Comparison of ENCODE assay signal across 9 mouse cellular contexts in the genomic region with DNA sequence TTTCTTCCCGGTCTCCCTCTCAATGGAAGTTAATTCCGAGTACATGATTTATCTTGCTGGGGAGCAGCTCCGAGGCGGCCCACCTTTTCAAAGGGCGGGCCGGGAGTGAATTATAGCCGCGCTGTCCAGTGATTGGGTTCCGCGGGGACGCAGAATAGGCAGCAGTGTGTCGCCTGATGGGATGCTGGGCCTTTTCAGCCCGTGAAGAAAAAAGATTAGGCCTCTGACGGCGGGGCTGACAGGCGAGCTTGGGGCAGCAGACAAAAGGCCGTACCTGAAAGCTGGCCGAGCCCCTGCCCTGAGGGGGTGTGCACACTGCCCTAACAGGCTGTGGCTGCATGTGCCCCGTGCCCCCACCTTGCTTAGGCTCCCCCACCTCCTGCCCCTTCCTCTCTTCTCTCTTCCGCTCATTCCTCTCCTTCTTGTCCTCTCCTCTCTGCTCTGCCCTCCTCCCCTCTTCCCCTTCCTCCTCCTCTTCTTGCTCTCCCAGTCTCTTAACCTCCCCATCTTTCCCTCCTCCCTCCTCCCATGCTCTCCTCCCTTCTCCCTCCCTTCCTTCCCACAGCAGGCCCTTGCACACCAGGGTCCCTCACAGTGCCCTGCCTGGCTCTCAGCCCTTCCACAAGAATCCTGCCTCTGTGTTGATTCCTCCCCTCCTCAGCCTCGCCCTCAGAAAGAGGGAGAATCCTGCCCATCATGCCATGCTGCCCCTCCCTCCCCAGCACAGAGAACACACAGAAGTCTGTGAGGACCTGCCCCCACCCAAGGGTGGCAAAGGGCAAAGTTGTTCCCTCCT. TPM values are rescaled to one million over a fixed set of nuclear protein-coding genes. Genes with fewer than 3 reads are reported as not detected.
A peak's percentile ranks its signal among the peaks of the same experiment; 100 is the strongest.
DNase-seq lines count a peak whose midpoint lies in the region; ATAC-seq and TF ChIP-seq lines count a peak whose summit lies in the region.
"Had no signal": no experiment of that assay in that cellular context is flagged by ENCODE, and none has a peak within 500 bp of the region (broad histone marks: within the 10 kb centered on the region; RNA-seq: fewer than 3 reads in every experiment).

No protein-coding gene starts in this region.

- H3K36me3 ChIP-seq in lung, embryonic 14.5 days (ENCODE audit: insufficient read depth), result no peaks in the 10 kb centered on the region
- no peaks in the 10 kb centered on the region for H3K36me3 ChIP-seq in embryonic facial prominence, embryonic 15.5 days
- no peaks in the 10 kb centered on the region for H3K36me3 ChIP-seq in limb, embryonic 11.5 days (ENCODE audit: control insufficient read depth, insufficient read depth, low read length)
- H3K36me3 ChIP-seq in stomach, embryonic 16.5 days (ENCODE audit: control insufficient read depth, insufficient read depth, low read length), result no peaks in the 10 kb centered on the region

- H3K9ac ChIP-seq in lung, embryonic 14.5 days, result no peak overlapping the region
- H3K9ac ChIP-seq in embryonic facial prominence, embryonic 15.5 days, result no peak overlapping the region
- peak overlapping the region; percentile 39 for H3K9ac ChIP-seq in limb, embryonic 11.5 days (ENCODE audit: low read length)
- peak overlapping the region; percentile 21 for H3K9ac ChIP-seq in stomach, embryonic 16.5 days (ENCODE audit: low read length)

- no peaks in the 10 kb centered on the region; the same call in 1 of the 2 replicates for H3K27me3 ChIP-seq in lung, embryonic 14.5 days (ENCODE audit: insufficient read depth, low read length)
- peaks cover 17% of the 10 kb centered on the region for H3K27me3 ChIP-seq in embryonic facial prominence, embryonic 15.5 days
- no peaks in the 10 kb centered on the region for H3K27me3 ChIP-seq in limb, embryonic 11.5 days (ENCODE audit: control insufficient read depth, insufficient read depth, low read length)
- H3K27me3 ChIP-seq in stomach, embryonic 16.5 days (ENCODE audit: control insufficient read depth, insufficient read depth, low read length), result no peaks in the 10 kb centered on the region

- no peak overlapping the region for H3K4me3 ChIP-seq in lung, embryonic 14.5 days (ENCODE audit: low read depth, low read length)
- H3K4me3 ChIP-seq in embryonic facial prominence, embryonic 15.5 days (replicated peaks), result no peak overlapping the region
- H3K4me3 ChIP-seq in limb, embryonic 11.5 days (ENCODE audit: low read depth, low read length), result no peak overlapping the region
- no peak overlapping the region for H3K4me3 ChIP-seq in stomach, embryonic 16.5 days (replicated peaks; ENCODE audit: low read length)

- H3K9me3 ChIP-seq in lung, embryonic 14.5 days (ENCODE audit: low read depth, low read length), result no peaks in the 10 kb centered on the region
- no peaks in the 10 kb centered on the region for H3K9me3 ChIP-seq in embryonic facial prominence, embryonic 15.5 days (replicated peaks)
- H3K9me3 ChIP-seq in limb, embryonic 11.5 days (ENCODE audit: control insufficient read depth, low read length), result no peaks in the 10 kb centered on the region
- H3K9me3 ChIP-seq in stomach, embryonic 16.5 days (replicated peaks; ENCODE audit: control insufficient read depth, low read length), result no peaks in the 10 kb centered on the region

- no peak for DNase-seq in lung, embryonic 14.5 days
- no peak for DNase-seq in lung, adult 18-20 months
- peak; percentile 68 for DNase-seq in limb, embryonic 11.5 days (ENCODE audit: low spot score)
- no peak for DNase-seq in spleen, adult 12 weeks (ENCODE audit: low spot score)
- DNase-seq in heart, postnatal 25 days (ENCODE audit: low spot score), result no peak
- DNase-seq: kidney, adult 11 months had no signal

- intact Hi-C loops in heart, postnatal 25 days (cut with DNase I), result no loop called here

- 23% methylated on average over 21 of the region's 21 CpGs for WGBS in lung, embryonic 14.5 days
- WGBS in embryonic facial prominence, embryonic 15.5 days, result 31% methylated on average over 21 of the region's 21 CpGs
- WGBS in limb, embryonic 11.5 days, result 9% methylated on average over 21 of the region's 21 CpGs
- 18% methylated on average over 21 of the region's 21 CpGs for WGBS in stomach, embryonic 16.5 days

- ATAC-seq in lung, embryonic 14.5 days (ENCODE audit: insufficient read depth), result 0 out of 2 replicates have a peak, but pooled peaks have one; percentile 16
- 0 out of 2 replicates have a peak, but pooled peaks have one; percentile 3 for ATAC-seq in embryonic facial prominence, embryonic 15.5 days (ENCODE audit: insufficient number of reproducible peaks, low FRiP score, low TSS enrichment, low read depth)
- peak; percentile 33; the same call in 1 of the 2 replicates for ATAC-seq in limb, embryonic 11.5 days (ENCODE audit: insufficient number of reproducible peaks, low FRiP score, low TSS enrichment, low read depth)
- ATAC-seq in stomach, embryonic 16.5 days (ENCODE audit: insufficient read depth, low FRiP score), result no peak

- no peak for TF ChIP-seq CTCF in lung, embryonic 14.5 days (IDR thresholded peaks at IDR 0.05; ENCODE audit: low read depth)

- peaks cover 3% of the 10 kb centered on the region; the same call in 1 of the 2 replicates for H3K4me1 ChIP-seq in lung, embryonic 14.5 days (ENCODE audit: insufficient read depth)
- H3K4me1 ChIP-seq in embryonic facial prominence, embryonic 15.5 days, result peaks cover 31% of the 10 kb centered on the region
- H3K4me1 ChIP-seq in limb, embryonic 11.5 days (ENCODE audit: control insufficient read depth, insufficient read depth, low read length), result peaks cover 64% of the 10 kb centered on the region
- H3K4me1 ChIP-seq in stomach, embryonic 16.5 days (ENCODE audit: control insufficient read depth, insufficient read depth, low read length), result peaks cover 32% of the 10 kb centered on the region

- 0 out of 2 replicates have a peak overlapping the region, but pooled peaks have one; percentile 10 for H3K4me2 ChIP-seq in lung, embryonic 14.5 days
- no peak overlapping the region for H3K4me2 ChIP-seq in embryonic facial prominence, embryonic 15.5 days (replicated peaks)
- H3K4me2 ChIP-seq in limb, embryonic 11.5 days (ENCODE audit: low read depth, severe bottlenecking), result no peak overlapping the region
- H3K4me2 ChIP-seq in stomach, embryonic 16.5 days (ENCODE audit: low read depth, low read length), result no peak overlapping the region
- H3K4me2 ChIP-seq: liver, embryonic 11.5 days had no signal

- 0 out of 2 replicates have a peak overlapping the region, but pooled peaks have one; percentile 8 for H3K27ac ChIP-seq in lung, embryonic 14.5 days (ENCODE audit: low read depth)
- H3K27ac ChIP-seq in embryonic facial prominence, embryonic 15.5 days (replicated peaks), result no peak overlapping the region
- no peak overlapping the region; the same call in 1 of the 2 replicates for H3K27ac ChIP-seq in limb, embryonic 11.5 days (replicated peaks; ENCODE audit: low read depth, low read length)
- peak overlapping the region; percentile 60 for H3K27ac ChIP-seq in stomach, embryonic 16.5 days (ENCODE audit: low read length)

RNA-seq across cellular contexts. Expression of gene Prdm16, which starts 41.7 kb away (rescaled TPM):
- polyA plus RNA-seq in lung, embryonic 14.5 days (2014; fragmentation: Nextera tagmentation; extraction: Ambion mirVana), result 19.4 and 21.4 TPM in 2 replicates
- polyA plus RNA-seq in embryonic facial prominence, embryonic 15.5 days (2015; fragmentation: Nextera tagmentation; extraction: Ambion mirVana), result 10.9 and 12.5 TPM in 2 replicates
- polyA plus RNA-seq in limb, embryonic 11.5 days (2014; fragmentation: Nextera tagmentation; extraction: Ambion mirVana), result 78.2 and 87.1 TPM in 2 replicates
- polyA plus RNA-seq in stomach, embryonic 16.5 days (2015; fragmentation: Nextera tagmentation; extraction: Ambion mirVana), result 23.2 and 23.5 TPM in 2 replicates
- 10 to 100 TPM; 12.9 to 13.4 TPM for total RNA-seq in heart, postnatal 25 days (2021)

Comparison
In these comparisons a context has a peak if more than half of its experiments do, and no peak if none do; other contexts are left out.
1. H3K27ac ChIP-seq: peak in lung, embryonic 14.5 days (single experiment) and stomach, embryonic 16.5 days (single experiment); none in embryonic facial prominence, embryonic 15.5 days (single experiment) and limb, embryonic 11.5 days (single experiment).
2. H3K9ac ChIP-seq: peak in limb, embryonic 11.5 days (single experiment) and stomach, embryonic 16.5 days (single experiment); none in lung, embryonic 14.5 days (single experiment) and embryonic facial prominence, embryonic 15.5 days (single experiment).